Mouse (Mus musculus) heart, embryonic 14.5 days (tissue): ENCODE data around the gene Tmem210. TPM values are rescaled to one million over a fixed set of nuclear protein-coding genes. Genes with fewer than 3 reads are reported as not detected.

Source experiments
- ATAC-seq: fragments of 200-750 bp; cut with Nextera tagmentation; 2 replicates; pipeline ENCODE4 v1.8.0; 2017; ENCODE audit warnings: low read depth, moderate TSS enrichment; ENCODE audit not compliant: insufficient number of reproducible peaks, insufficient read depth, low FRiP score
- H3K27ac ChIP-seq, 2 experiments: fragments of 200-500 bp in 1 of 2; fragments of 300-500 bp in 1 of 2; sonication (generic) in 1 of 2; replicated peaks in 1 of 2; 2 replicates each; pipeline ENCODE4 v1.5.1; 2012 to 2014; ENCODE audit warnings: low read depth in 2 of 2, low read length in 2 of 2, control low read depth in 1 of 2, mild to moderate bottlenecking in 1 of 2, mixed read lengths in 1 of 2; ENCODE audit not compliant: control insufficient read depth in 1 of 2, insufficient read depth in 1 of 2
- H3K27me3 ChIP-seq: fragments of 300-500 bp; sonication (generic); 2 replicates; pipeline ENCODE4 v1.6.1; 2014; ENCODE audit warnings: mild to moderate bottlenecking, low read length, control low read depth; ENCODE audit not compliant: control insufficient read depth, insufficient read depth
- H3K36me3 ChIP-seq: fragments of 300-500 bp; sonication (generic); 2 replicates; pipeline ENCODE4 v1.6.1; 2014; ENCODE audit warnings: mild to moderate bottlenecking, control low read depth, low read length, mixed read lengths; ENCODE audit not compliant: control insufficient read depth, insufficient read depth
- H3K4me1 ChIP-seq, 2 experiments: fragments of 200-500 bp in 1 of 2; fragments of 300-500 bp in 1 of 2; sonication (generic) in 1 of 2; 2 replicates each; pipeline ENCODE4 v1.6.1; 2012 to 2014; ENCODE audit warnings: low read length in 2 of 2, control low read depth in 1 of 2, mixed read lengths in 1 of 2; ENCODE audit not compliant: control insufficient read depth in 2 of 2, insufficient read depth in 2 of 2
- H3K4me2 ChIP-seq: fragments of 300-500 bp; sonication (generic); 2 replicates; pipeline ENCODE4 v1.6.1; 2014; ENCODE audit warnings: mild to moderate bottlenecking, low read length
- H3K4me3 ChIP-seq, 2 experiments: fragments of 200-500 bp in 1 of 2; fragments of 300-500 bp in 1 of 2; sonication (generic) in 1 of 2; 2 replicates each; pipeline ENCODE4 v1.5.1; 2012 to 2014; ENCODE audit warnings: low read length in 2 of 2, mild to moderate bottlenecking in 2 of 2, control low read depth in 1 of 2, low read depth in 1 of 2, moderate library complexity in 1 of 2; ENCODE audit not compliant: control insufficient read depth in 1 of 2, insufficient read depth in 1 of 2
- H3K9ac ChIP-seq: fragments of 300-500 bp; sonication (generic); 2 replicates; pipeline ENCODE4 v1.6.1; 2014; ENCODE audit warnings: mild to moderate bottlenecking, low read length
- H3K9me3 ChIP-seq: fragments of 300-500 bp; sonication (generic); 2 replicates; pipeline ENCODE4 v1.6.1; 2016; ENCODE audit warnings: low read length, control low read depth; ENCODE audit not compliant: control insufficient read depth
- WGBS: fragments of 180-500 bp; shearing (Covaris S2); extraction: QIAGEN DNeasy Blood & Tissue Kit; methylation state at CpG from one replicate; pipeline ENCODE4 v1.1.7; 2014; 5-methylcytosine and 5-hydroxymethylcytosine counted together
- polyA plus RNA-seq: library from polyadenylated mRNA; unstranded; fragments of >200 nt; fragmentation: Nextera tagmentation; extraction: Ambion mirVana; gene quantifications from 2 replicates; pipeline ENCODE4 v1.2.1, GENCODE M21; 2014

Gene Tmem210
- polyA plus RNA-seq, 1 experiment from 2014 or later: not detected

GRCm38 (mm10) chr2:25285551-25285950 is 2.4 kb upstream of the Tmem210 start:
- no peak overlapping the region for H3K27ac ChIP-seq
- 89% methylated on average over 2 of the region's 2 CpGs for whole genome bisulfite sequencing
- peaks cover 56% of the 10 kb centered on the region for H3K36me3 ChIP-seq
- peaks cover 0 to 6% of the 10 kb centered on the region in 2 experiments; a peak in 1 of 4 replicates for H3K4me1 ChIP-seq
- H3K27me3 ChIP-seq: peaks cover 28% of the 10 kb centered on the region
- no peak overlapping the region for H3K4me2 ChIP-seq
- no peak for ATAC-seq
- H3K9ac ChIP-seq: no peak overlapping the region
- no peaks in the 10 kb centered on the region for H3K9me3 ChIP-seq
- H3K4me3 ChIP-seq: no peak overlapping the region

GRCm38 (mm10) chr2:25286314-25286713 is 1.6 kb upstream of the Tmem210 start:
- Histone ChIP-seq H3K4me3 (no peak overlapping the region), H3K36me3 (peaks cover 49% of the 10 kb centered on the region), H3K27me3 (peaks cover 36% of the 10 kb centered on the region), H3K27ac (0 out of 4 replicates have a peak overlapping the region, but pooled peaks of 1 of the 2 experiments have one; percentile 12), H3K4me1 (peaks cover 0 to 6% of the 10 kb centered on the region in 2 experiments; a peak in 1 of 4 replicates), H3K4me2 (no peak overlapping the region), H3K9ac (no peak overlapping the region), H3K9me3 (no peaks in the 10 kb centered on the region)
- 56% methylated on average over 1 of the region's 1 CpGs for WGBS
- ATAC-seq: no peak

- H3K4me1 ChIP-seq: peaks cover 0 to 10% of the 10 kb centered on the region in 2 experiments; a peak in 2 of 4 replicates
- 0 out of 4 replicates have a peak overlapping the region, but pooled peaks of 1 of the 2 experiments have one; percentile 12 for H3K27ac ChIP-seq
- peaks cover 45% of the 10 kb centered on the region for H3K36me3 ChIP-seq
- no peak overlapping the region for H3K9ac ChIP-seq
- H3K27me3 ChIP-seq: peaks cover 43% of the 10 kb centered on the region
- 45% methylated on average over 7 of the region's 7 CpGs for WGBS
- H3K4me2 ChIP-seq: no peak overlapping the region
- peak; percentile 23; the same call in 1 of the 2 replicates for ATAC-seq
- no peak overlapping the region for H3K4me3 ChIP-seq
- H3K9me3 ChIP-seq: no peaks in the 10 kb centered on the region
Measured at GRCm38 (mm10) chr2:25286837-25287636, 908 bp upstream of the Tmem210 start.

DNA sequence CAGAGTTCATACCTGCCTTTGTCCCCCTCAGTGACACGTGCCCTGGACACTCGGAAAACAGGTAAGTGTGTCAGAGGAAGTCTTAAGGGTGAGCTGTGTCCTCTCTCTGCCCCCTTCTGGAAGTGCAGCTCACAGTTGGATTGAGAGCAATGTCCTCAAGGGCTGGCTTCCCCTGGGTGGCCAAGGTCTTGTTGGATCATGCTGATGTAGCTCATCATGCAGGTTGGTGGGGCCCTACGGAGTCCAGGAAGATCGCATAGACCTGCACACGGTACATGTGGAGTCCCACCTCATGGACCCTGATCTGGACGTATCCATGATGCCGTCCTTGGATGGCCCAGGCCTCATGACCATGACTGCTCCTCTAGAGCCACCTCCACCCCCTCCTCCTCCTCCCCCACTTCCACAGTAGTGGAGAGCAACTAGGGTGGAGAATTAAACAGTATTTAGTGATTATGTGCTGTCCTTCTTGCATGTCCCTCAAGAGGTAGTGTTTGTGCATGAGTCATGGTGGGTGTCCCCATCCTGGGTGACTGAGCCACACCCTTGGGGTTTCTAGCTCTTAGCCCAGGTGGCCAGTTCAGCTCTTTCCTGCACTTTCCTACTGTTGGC is 895 bp downstream of the Tmem210 start:
- peaks cover 0 to 16% of the 10 kb centered on the region in 2 experiments; a peak in 3 of 4 replicates for H3K4me1 ChIP-seq

DNA sequence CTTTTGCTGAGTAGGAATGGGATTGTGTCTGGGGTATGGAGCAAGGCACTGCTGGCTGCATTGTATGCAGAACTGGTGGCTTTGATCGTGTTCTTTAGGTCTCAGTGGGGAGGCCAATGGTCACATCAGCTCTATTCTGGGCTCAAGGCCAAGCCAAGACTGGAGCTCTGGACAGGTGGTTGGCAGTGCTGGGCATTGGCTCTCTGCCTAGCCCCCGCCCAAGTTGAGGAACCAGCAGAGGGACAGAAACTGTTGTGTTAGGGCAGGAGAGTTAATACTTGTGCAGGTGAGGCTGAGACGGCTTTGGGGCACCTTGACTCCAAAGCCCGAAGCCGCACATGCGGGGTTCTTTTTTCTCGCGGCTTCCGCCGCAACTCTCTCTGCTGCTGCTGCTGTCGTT is 1.7 kb downstream of the Tmem210 start, which contains the start of gene Lrrc26:
TSS of gene Lrrc26 (plus strand) at position 265 of the 400 bp plus-strand sequence.
- H3K9me3 ChIP-seq: no peaks in the 10 kb centered on the region
- no peak for ATAC-seq
- H3K27me3 ChIP-seq: peaks cover 69% of the 10 kb centered on the region
- peaks cover 19% of the 10 kb centered on the region for H3K36me3 ChIP-seq
- WGBS: 7% methylated on average over 11 of the region's 11 CpGs
- peak within 1 kb of the TSS; percentile 14 to 19; a peak in 3 of 4 replicates for H3K4me3 ChIP-seq
- H3K27ac ChIP-seq: no peak within 1 kb of the TSS
- H3K4me1 ChIP-seq: peaks cover 0 to 16% of the 10 kb centered on the region in 2 experiments; a peak in 3 of 4 replicates
- H3K4me2 ChIP-seq: peak within 1 kb of the TSS; percentile 47
- H3K9ac ChIP-seq: no peak within 1 kb of the TSS

More for the DNA sequence above, 895 bp downstream of the Tmem210 start:
- peaks cover 27% of the 10 kb centered on the region for H3K36me3 ChIP-seq
- 75% methylated on average over 7 of the region's 7 CpGs for WGBS
- no peak overlapping the region for H3K27ac ChIP-seq
- H3K4me2 ChIP-seq: no peak overlapping the region
- no peak overlapping the region for H3K9ac ChIP-seq
- H3K27me3 ChIP-seq: peaks cover 61% of the 10 kb centered on the region
- H3K9me3 ChIP-seq: no peaks in the 10 kb centered on the region
- no peak overlapping the region for H3K4me3 ChIP-seq
- ATAC-seq: no peak

GRCm38 (mm10) chr2:25290101-25290815 is 2.3 kb downstream of the Tmem210 start:
- Histone ChIP-seq H3K27me3 (peaks cover 74% of the 10 kb centered on the region), H3K9me3 (no peaks in the 10 kb centered on the region), H3K4me2 (peak overlapping the region; percentile 47), H3K36me3 (peaks cover 13% of the 10 kb centered on the region), H3K4me3 (peak overlapping the region; percentile 14 to 19; a peak in 3 of 4 replicates), H3K27ac (no peak overlapping the region), H3K4me1 (peaks cover 0 to 16% of the 10 kb centered on the region in 2 experiments; a peak in 3 of 4 replicates), H3K9ac (no peak overlapping the region)
- 2% methylated on average over 54 of the region's 54 CpGs for WGBS
- no peak for ATAC-seq

- no peak for ATAC-seq
- H3K27me3 ChIP-seq: peaks cover 79% of the 10 kb centered on the region
- peaks cover 8% of the 10 kb centered on the region for H3K36me3 ChIP-seq
- peak overlapping the region in 1 of 2 experiments; percentile 19; a peak in 1 of 4 replicates for H3K4me3 ChIP-seq
- no peaks in the 10 kb centered on the region for H3K9me3 ChIP-seq
- H3K9ac ChIP-seq: no peak overlapping the region
- WGBS: 2% methylated on average over 18 of the region's 18 CpGs
- no peak overlapping the region for H3K27ac ChIP-seq
- H3K4me1 ChIP-seq: peaks cover 0 to 16% of the 10 kb centered on the region in 2 experiments; a peak in 3 of 4 replicates
- peak overlapping the region; percentile 47 for H3K4me2 ChIP-seq
Measured at GRCm38 (mm10) chr2:25290816-25291130, 2.8 kb downstream of the Tmem210 start.
